Mouse (Mus musculus) kidney, postnatal 10 days (tissue): Measurements from ENCODE around the gene Nova1.

Experiments used
- DNase-seq: peaks from one replicate; pipeline ENCODE4 v3.0.0; 2021; ENCODE audit warnings: mixed read lengths

Gene Nova1

GRCm38 (mm10) chr12:46646139-46646611 lies 172.6 kb downstream of the Nova1 start:
- no peak for DNase-seq

DNA sequence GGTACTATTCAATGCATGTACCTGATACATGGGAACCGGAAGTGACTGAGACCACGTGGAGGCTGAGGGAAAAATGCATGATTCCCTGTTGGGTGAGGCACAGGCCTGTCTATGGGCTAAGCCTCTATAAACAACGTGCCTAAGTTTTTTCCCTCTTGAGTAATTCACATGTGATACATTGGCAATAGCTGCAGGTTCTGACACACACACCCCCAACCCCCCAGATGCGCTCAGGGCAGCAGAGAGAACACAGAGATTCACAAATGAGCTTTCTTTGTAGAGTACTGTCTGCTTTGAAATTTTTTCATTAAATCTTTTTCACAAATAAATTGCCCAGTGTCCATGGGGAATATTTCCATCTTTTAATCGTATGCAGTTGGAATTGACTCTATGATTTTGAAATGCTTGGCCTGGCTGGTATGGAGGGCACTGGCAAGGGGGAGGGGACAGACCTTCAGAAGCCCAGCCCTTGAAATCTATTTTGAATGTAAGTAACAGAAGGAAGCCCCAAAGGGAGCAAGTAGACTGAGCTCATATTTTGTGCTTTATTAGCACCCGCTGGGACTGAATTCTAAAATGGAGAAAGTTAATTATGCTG lies 173.3 kb downstream of the Nova1 start:
- no peak for DNase-seq
